Comparison of ENCODE assay signal across 11 mouse cellular contexts in the genomic region with DNA sequence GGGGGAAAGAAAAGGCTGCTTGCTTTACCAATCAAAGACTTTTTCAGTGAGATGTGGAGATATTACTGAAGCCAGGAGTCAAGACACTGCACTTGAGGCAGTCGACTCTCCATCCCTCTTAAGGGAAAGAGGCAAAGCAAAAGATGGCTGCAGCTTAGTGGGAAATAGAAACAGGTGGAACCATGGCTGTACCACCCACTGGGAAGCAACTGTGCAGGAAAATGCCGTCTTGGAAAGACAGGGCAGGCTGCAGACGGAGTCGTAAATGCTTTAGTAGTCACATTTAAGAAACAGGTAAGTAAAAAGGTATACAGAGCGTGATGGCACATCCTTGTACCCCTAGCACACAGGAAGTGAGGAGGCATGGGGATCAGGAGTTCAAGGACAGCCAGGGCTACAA. TPM values are rescaled to one million over a fixed set of nuclear protein-coding genes. Genes with fewer than 3 reads are reported as not detected.
DNase-seq lines count a peak whose midpoint lies in the region; ATAC-seq and TF ChIP-seq lines count a peak whose summit lies in the region.
"Had no signal": no experiment of that assay in that cellular context is flagged by ENCODE, and none has a peak within 500 bp of the region (broad histone marks: within the 10 kb centered on the region; RNA-seq: fewer than 3 reads in every experiment).

No protein-coding gene starts in this region.

- no peak for TF ChIP-seq POLR2A in thymus, adult 2 months (IDR thresholded peaks at IDR 0.05; ENCODE audit: control insufficient read depth, extremely low read depth, insufficient read depth, low read length, poor library complexity)

- no peak for TF ChIP-seq CTCF in intestine, postnatal 0 days (IDR thresholded peaks at IDR 0.05; ENCODE audit: low read depth)
- no peak for TF ChIP-seq CTCF in thymus, adult 2 months (IDR thresholded peaks at IDR 0.05; ENCODE audit: borderline replicate concordance, control insufficient read depth, extremely low read depth, insufficient read depth, low read length, poor library complexity)

- H3K4me2 ChIP-seq in intestine, embryonic 14.5 days (ENCODE audit: low read length): no peak overlapping the region
- no peak overlapping the region for H3K4me2 ChIP-seq in intestine, postnatal 0 days (replicated peaks; ENCODE audit: low read depth)
- no peak overlapping the region for H3K4me2 ChIP-seq in hindbrain, embryonic 13.5 days
- no peak overlapping the region for H3K4me2 ChIP-seq in heart, embryonic 12.5 days
- H3K4me2 ChIP-seq: forebrain, embryonic 15.5 days; liver, embryonic 12.5 days had no signal

- DNase-seq in intestine, embryonic 14.5 days (ENCODE audit: low spot score): no peak
- no peak for DNase-seq in thymus, adult 2 months
- DNase-seq in thymus, postnatal 25 days: no peak
- DNase-seq in right cerebral cortex, postnatal 25 days: no peak
- no peak for DNase-seq in left cerebral cortex, adult 18-20 months (ENCODE audit: low spot score in 2 of 2)
- DNase-seq: gastrocnemius, postnatal 36 days had no signal

- ATAC-seq in intestine, embryonic 14.5 days (replicated peaks; ENCODE audit: low FRiP score, low TSS enrichment, low read depth): no peak
- no peak for ATAC-seq in intestine, postnatal 0 days
- no peak for ATAC-seq in hindbrain, embryonic 13.5 days (ENCODE audit: low FRiP score)
- no peak for ATAC-seq in heart, embryonic 12.5 days (ENCODE audit: insufficient number of reproducible peaks, low FRiP score)
- ATAC-seq: liver, embryonic 12.5 days had no signal

- H3K4me3 ChIP-seq in intestine, embryonic 14.5 days (ENCODE audit: low read depth, low read length): no peak overlapping the region
- H3K4me3 ChIP-seq in intestine, postnatal 0 days (ENCODE audit: low read depth, low read length): no peak overlapping the region
- H3K4me3 ChIP-seq in thymus, adult 2 months (ENCODE audit: control insufficient read depth, insufficient read depth, low read length): no peak overlapping the region
- H3K4me3 ChIP-seq in hindbrain, embryonic 13.5 days: no peak overlapping the region
- H3K4me3 ChIP-seq in heart, embryonic 12.5 days: no peak overlapping the region
- H3K4me3 ChIP-seq: forebrain, embryonic 15.5 days; liver, embryonic 12.5 days had no signal

- no peaks in the 10 kb centered on the region for H3K27me3 ChIP-seq in intestine, embryonic 14.5 days (replicated peaks; ENCODE audit: control insufficient read depth, insufficient read depth, low read length)
- H3K27me3 ChIP-seq in intestine, postnatal 0 days (replicated peaks; ENCODE audit: control insufficient read depth, insufficient read depth, low read length): no peaks in the 10 kb centered on the region
- no peaks in the 10 kb centered on the region for H3K27me3 ChIP-seq in thymus, adult 2 months (ENCODE audit: control insufficient read depth, insufficient read depth, low read length)
- no peaks in the 10 kb centered on the region for H3K27me3 ChIP-seq in hindbrain, embryonic 13.5 days
- no peaks in the 10 kb centered on the region for H3K27me3 ChIP-seq in heart, embryonic 12.5 days (replicated peaks)
- H3K27me3 ChIP-seq: forebrain, embryonic 15.5 days had no signal

- no peak overlapping the region for H3K9ac ChIP-seq in intestine, embryonic 14.5 days (ENCODE audit: low read length)
- H3K9ac ChIP-seq in intestine, postnatal 0 days (ENCODE audit: low read depth, low read length): no peak overlapping the region
- no peak overlapping the region for H3K9ac ChIP-seq in hindbrain, embryonic 13.5 days
- no peak overlapping the region for H3K9ac ChIP-seq in heart, embryonic 12.5 days
- H3K9ac ChIP-seq: forebrain, embryonic 15.5 days; liver, embryonic 12.5 days had no signal

- WGBS in intestine, embryonic 14.5 days: 82% methylated on average over 5 of the region's 5 CpGs
- WGBS in intestine, postnatal 0 days: 82% methylated on average over 5 of the region's 5 CpGs
- 89% methylated on average over 5 of the region's 5 CpGs for WGBS in thymus, adult 2 months
- 78% methylated on average over 5 of the region's 5 CpGs for WGBS in hindbrain, embryonic 13.5 days
- WGBS in heart, embryonic 12.5 days: 83% methylated on average over 5 of the region's 5 CpGs

- peak overlapping the region; percentile 44; the same call in 1 of the 2 replicates for H3K27ac ChIP-seq in intestine, embryonic 14.5 days (ENCODE audit: low read depth)
- no peak overlapping the region for H3K27ac ChIP-seq in intestine, postnatal 0 days (ENCODE audit: low read depth, low read length)
- peak overlapping the region; percentile 2; the same call in 1 of the 2 replicates for H3K27ac ChIP-seq in thymus, adult 2 months (ENCODE audit: control insufficient read depth, insufficient read depth, low read length)
- peak overlapping the region; percentile 65; the same call in 1 of the 2 replicates for H3K27ac ChIP-seq in hindbrain, embryonic 13.5 days
- no peak overlapping the region for H3K27ac ChIP-seq in heart, embryonic 12.5 days (ENCODE audit: poor library complexity, severe bottlenecking)
- H3K27ac ChIP-seq: liver, embryonic 12.5 days had no signal

- H3K9me3 ChIP-seq in intestine, embryonic 14.5 days (ENCODE audit: control insufficient read depth, low read length): no peaks in the 10 kb centered on the region
- H3K9me3 ChIP-seq in intestine, postnatal 0 days (ENCODE audit: control insufficient read depth): no peaks in the 10 kb centered on the region
- H3K9me3 ChIP-seq in hindbrain, embryonic 13.5 days: no peaks in the 10 kb centered on the region
- no peaks in the 10 kb centered on the region for H3K9me3 ChIP-seq in heart, embryonic 12.5 days (replicated peaks)
- H3K9me3 ChIP-seq: forebrain, embryonic 15.5 days; liver, embryonic 12.5 days had no signal

- peaks cover 37% of the 10 kb centered on the region for H3K4me1 ChIP-seq in intestine, embryonic 14.5 days (replicated peaks; ENCODE audit: control insufficient read depth, insufficient read depth, low read length)
- peaks cover 24% of the 10 kb centered on the region for H3K4me1 ChIP-seq in intestine, postnatal 0 days (replicated peaks; ENCODE audit: control insufficient read depth, insufficient read depth, low read length)
- H3K4me1 ChIP-seq in thymus, adult 2 months (replicated peaks; ENCODE audit: control insufficient read depth, insufficient read depth, low read length): peaks cover 59% of the 10 kb centered on the region
- H3K4me1 ChIP-seq in hindbrain, embryonic 13.5 days (replicated peaks): peaks cover 44% of the 10 kb centered on the region
- peaks cover 30% of the 10 kb centered on the region for H3K4me1 ChIP-seq in heart, embryonic 12.5 days (replicated peaks)

- no peaks in the 10 kb centered on the region for H3K36me3 ChIP-seq in intestine, embryonic 14.5 days (ENCODE audit: control insufficient read depth, insufficient read depth, low read length)
- no peaks in the 10 kb centered on the region for H3K36me3 ChIP-seq in intestine, postnatal 0 days (ENCODE audit: control insufficient read depth, insufficient read depth)
- no peaks in the 10 kb centered on the region for H3K36me3 ChIP-seq in thymus, adult 2 months (ENCODE audit: control insufficient read depth, insufficient read depth, low read length)
- no peaks in the 10 kb centered on the region for H3K36me3 ChIP-seq in hindbrain, embryonic 13.5 days
- H3K36me3 ChIP-seq in heart, embryonic 12.5 days: no peaks in the 10 kb centered on the region
- H3K36me3 ChIP-seq: forebrain, embryonic 15.5 days; liver, embryonic 12.5 days had no signal

RNA-seq across cellular contexts. Expression of gene Nfkbia, which starts 29.4 kb away (rescaled TPM):
- polyA plus RNA-seq in intestine, embryonic 14.5 days (2014; fragmentation: Nextera tagmentation; extraction: Ambion mirVana): 75.3 and 80.3 TPM in 2 replicates
- 47.1 and 49.7 TPM in 2 replicates for polyA plus RNA-seq in intestine, postnatal 0 days (2015; fragmentation: Nextera tagmentation; extraction: Ambion mirVana)
- polyA plus RNA-seq in thymus, adult 2 months (2012; rRNA removed): 613 and 674 TPM in 2 replicates
- 55.3 and 60.7 TPM in 2 replicates for polyA plus RNA-seq in hindbrain, embryonic 13.5 days (2015; fragmentation: Nextera tagmentation; extraction: Ambion mirVana)
- polyA plus RNA-seq in heart, embryonic 12.5 days (2016; fragmentation: Nextera tagmentation; extraction: Ambion mirVana): 38.8 and 45.0 TPM in 2 replicates
- 10 to 100 TPM; 27.2 to 32.0 TPM for total RNA-seq in left cerebral cortex, adult 18-20 months (2021)

Comparison
In these comparisons a context has a peak if more than half of its experiments do, and no peak if none do; other contexts are left out.
1. H3K27ac ChIP-seq: peak in intestine, embryonic 14.5 days (single experiment), thymus, adult 2 months (single experiment) and hindbrain, embryonic 13.5 days (single experiment); none in intestine, postnatal 0 days (single experiment) and heart, embryonic 12.5 days (single experiment).